Mouse (Mus musculus): ENCODE data around the gene Hecw1. TPM values are rescaled to one million over a fixed set of nuclear protein-coding genes. Genes with fewer than 3 reads are reported as not detected.

The Hecw1 gene
- polyA plus RNA-seq, 1 experiment from 2014 or later = 0.42 TPM

- ATAC-seq (ENCODE audit: low FRiP score, low TSS enrichment) = no peak
Observed at GRCm38 (mm10) chr13:14519605-14520004, 3.4 kb downstream of the Hecw1 start.

GRCm38 (mm10) chr13:14517478-14517877 lies 5.5 kb downstream of the Hecw1 start:
- TF ChIP-seq EP300 (optimal IDR thresholded peaks at IDR 0.05) (no peak), CTCF (IDR thresholded peaks at IDR 0.05; ENCODE audit: low read depth) (no peak)
- Histone ChIP-seq H3K27me3 (ENCODE audit: control insufficient read depth, insufficient read depth, low read length) (no peaks in the 10 kb centered on the region), H3K9me3 (ENCODE audit: control insufficient read depth, low read length) (no peaks in the 10 kb centered on the region), H3K36me3 (ENCODE audit: control insufficient read depth, insufficient read depth, low read length) (no peaks in the 10 kb centered on the region), H3K4me2 (replicated peaks; ENCODE audit: low read depth) (no peak overlapping the region), H3K4me3 (ENCODE audit: low read depth, low read length) (no peak overlapping the region), H3K4me1 (replicated peaks; ENCODE audit: control insufficient read depth, insufficient read depth) (no peaks in the 10 kb centered on the region), H3K27ac (replicated peaks) (no peak overlapping the region), H3K9ac (ENCODE audit: low read length) (no peak overlapping the region)
- ATAC-seq (ENCODE audit: low FRiP score, low TSS enrichment) (no peak), DNase-seq (ENCODE audit: low spot score) (no peak)
- WGBS = 82% methylated on average over 3 of the region's 3 CpGs

More at GRCm38 (mm10) chr13:14519605-14520004, 3.4 kb downstream of the Hecw1 start:
- Histone ChIP-seq H3K27me3 (ENCODE audit: control insufficient read depth, insufficient read depth, low read length) (no peaks in the 10 kb centered on the region), H3K9me3 (ENCODE audit: control insufficient read depth, low read length) (no peaks in the 10 kb centered on the region), H3K4me3 (ENCODE audit: low read depth, low read length) (no peak overlapping the region), H3K9ac (ENCODE audit: low read length) (no peak overlapping the region), H3K4me2 (replicated peaks; ENCODE audit: low read depth) (no peak overlapping the region), H3K27ac (replicated peaks) (no peak overlapping the region), H3K4me1 (replicated peaks; ENCODE audit: control insufficient read depth, insufficient read depth) (no peaks in the 10 kb centered on the region), H3K36me3 (ENCODE audit: control insufficient read depth, insufficient read depth, low read length) (no peaks in the 10 kb centered on the region)
- WGBS = 72% methylated on average over 3 of the region's 3 CpGs
- no peak for DNase-seq (ENCODE audit: low spot score)
- TF ChIP-seq EP300 (optimal IDR thresholded peaks at IDR 0.05) = no peak
- no peak for TF ChIP-seq CTCF (IDR thresholded peaks at IDR 0.05; ENCODE audit: low read depth)

GRCm38 (mm10) chr13:14515106-14515505 lies 7.9 kb downstream of the Hecw1 start:
- TF ChIP-seq EP300 (optimal IDR thresholded peaks at IDR 0.05) (no peak), CTCF (IDR thresholded peaks at IDR 0.05; ENCODE audit: low read depth) (no peak)
- Histone ChIP-seq H3K4me3 (ENCODE audit: low read depth, low read length) (no peak overlapping the region), H3K27ac (replicated peaks) (no peak overlapping the region), H3K9ac (ENCODE audit: low read length) (no peak overlapping the region), H3K27me3 (ENCODE audit: control insufficient read depth, insufficient read depth, low read length) (no peaks in the 10 kb centered on the region), H3K4me2 (replicated peaks; ENCODE audit: low read depth) (no peak overlapping the region), H3K4me1 (replicated peaks; ENCODE audit: control insufficient read depth, insufficient read depth) (no peaks in the 10 kb centered on the region), H3K9me3 (ENCODE audit: control insufficient read depth, low read length) (no peaks in the 10 kb centered on the region), H3K36me3 (ENCODE audit: control insufficient read depth, insufficient read depth, low read length) (no peaks in the 10 kb centered on the region)
- 74% methylated on average over 2 of the region's 2 CpGs for WGBS
- ATAC-seq (ENCODE audit: low FRiP score, low TSS enrichment) (no peak), DNase-seq (ENCODE audit: low spot score) (no peak)

- no peaks in the 10 kb centered on the region for H3K9me3 ChIP-seq (ENCODE audit: control insufficient read depth, low read length)
- no peak overlapping the region for H3K4me3 ChIP-seq (ENCODE audit: low read depth, low read length)
- H3K9ac ChIP-seq (ENCODE audit: low read length) = no peak overlapping the region
- no peaks in the 10 kb centered on the region for H3K4me1 ChIP-seq (replicated peaks; ENCODE audit: control insufficient read depth, insufficient read depth)
- no peak overlapping the region for H3K27ac ChIP-seq (replicated peaks)
- no peaks in the 10 kb centered on the region for H3K36me3 ChIP-seq (ENCODE audit: control insufficient read depth, insufficient read depth, low read length)
- H3K27me3 ChIP-seq (ENCODE audit: control insufficient read depth, insufficient read depth, low read length) = no peaks in the 10 kb centered on the region
- no peak for TF ChIP-seq EP300 (optimal IDR thresholded peaks at IDR 0.05)
- no peak for TF ChIP-seq CTCF (IDR thresholded peaks at IDR 0.05; ENCODE audit: low read depth)
- DNase-seq (ENCODE audit: low spot score) = no peak
- ATAC-seq (ENCODE audit: low FRiP score, low TSS enrichment) = no peak
- H3K4me2 ChIP-seq (replicated peaks; ENCODE audit: low read depth) = no peak overlapping the region
Observed at GRCm38 (mm10) chr13:14513934-14514333, 9.1 kb downstream of the Hecw1 start.

GRCm38 (mm10) chr13:14506765-14507164 lies 16.3 kb downstream of the Hecw1 start:
- Histone ChIP-seq H3K27me3 (ENCODE audit: control insufficient read depth, insufficient read depth, low read length) (no peaks in the 10 kb centered on the region), H3K4me1 (replicated peaks; ENCODE audit: control insufficient read depth, insufficient read depth) (no peaks in the 10 kb centered on the region), H3K27ac (replicated peaks) (no peak overlapping the region), H3K4me2 (replicated peaks; ENCODE audit: low read depth) (no peak overlapping the region), H3K4me3 (ENCODE audit: low read depth, low read length) (no peak overlapping the region), H3K9me3 (ENCODE audit: control insufficient read depth, low read length) (no peaks in the 10 kb centered on the region), H3K36me3 (ENCODE audit: control insufficient read depth, insufficient read depth, low read length) (no peaks in the 10 kb centered on the region), H3K9ac (ENCODE audit: low read length) (no peak overlapping the region)
- DNase-seq (ENCODE audit: low spot score) (no peak), ATAC-seq (ENCODE audit: low FRiP score, low TSS enrichment) (no peak)
- no peak for TF ChIP-seq CTCF (IDR thresholded peaks at IDR 0.05; ENCODE audit: low read depth)
- no peak for TF ChIP-seq EP300 (optimal IDR thresholded peaks at IDR 0.05)
- 84% methylated on average over 5 of the region's 5 CpGs for WGBS

- H3K9me3 ChIP-seq (ENCODE audit: control insufficient read depth, low read length) = no peaks in the 10 kb centered on the region
- no peak overlapping the region for H3K9ac ChIP-seq (ENCODE audit: low read length)
- DNase-seq (ENCODE audit: low spot score) = no peak
- WGBS = 59% methylated on average over 1 of the region's 1 CpGs
- no peak for TF ChIP-seq EP300 (optimal IDR thresholded peaks at IDR 0.05)
- no peak for TF ChIP-seq CTCF (IDR thresholded peaks at IDR 0.05; ENCODE audit: low read depth)
- H3K27ac ChIP-seq (replicated peaks) = no peak overlapping the region
- H3K27me3 ChIP-seq (ENCODE audit: control insufficient read depth, insufficient read depth, low read length) = no peaks in the 10 kb centered on the region
- H3K4me1 ChIP-seq (replicated peaks; ENCODE audit: control insufficient read depth, insufficient read depth) = no peaks in the 10 kb centered on the region
- no peak overlapping the region for H3K4me2 ChIP-seq (replicated peaks; ENCODE audit: low read depth)
- H3K4me3 ChIP-seq (ENCODE audit: low read depth, low read length) = no peak overlapping the region
- no peaks in the 10 kb centered on the region for H3K36me3 ChIP-seq (ENCODE audit: control insufficient read depth, insufficient read depth, low read length)
- ATAC-seq (ENCODE audit: low FRiP score, low TSS enrichment) = no peak
Observed at GRCm38 (mm10) chr13:14500251-14500650, 22.8 kb downstream of the Hecw1 start.
